Mouse (Mus musculus) embryonic fibroblast, embryonic 13.5 days (primary cell): ENCODE measurements around the gene Esyt2.

Experiments
- CTCF ChIP-seq: IDR thresholded peaks from 2 replicates; pipeline ENCODE4 v1.5.1; 2011; ENCODE audit warnings: mild to moderate bottlenecking, control low read depth, low read length, moderate library complexity, borderline replicate concordance; ENCODE audit not compliant: insufficient read depth
- POLR2A ChIP-seq: IDR thresholded peaks from 2 replicates; pipeline ENCODE4 v1.6.1; 2011; ENCODE audit warnings: low read depth, mild to moderate bottlenecking, control low read depth, low read length, moderate library complexity

GRCm38 (mm10) chr12:116405045-116405835 is 124.2 kb downstream of the Esyt2 start, which contains the start of gene Ncapg2:
- TF ChIP-seq CTCF (no peak), POLR2A (peak; percentile 71)
